Mouse (Mus musculus): ENCODE measurements at regions not wholly inside any gene's neighbourhood (a gene's known extent, or its start where the extent isn't known, plus 50 kb on each side); places are given as distances from the start of the nearest gene placed in this dataset.

DNA sequence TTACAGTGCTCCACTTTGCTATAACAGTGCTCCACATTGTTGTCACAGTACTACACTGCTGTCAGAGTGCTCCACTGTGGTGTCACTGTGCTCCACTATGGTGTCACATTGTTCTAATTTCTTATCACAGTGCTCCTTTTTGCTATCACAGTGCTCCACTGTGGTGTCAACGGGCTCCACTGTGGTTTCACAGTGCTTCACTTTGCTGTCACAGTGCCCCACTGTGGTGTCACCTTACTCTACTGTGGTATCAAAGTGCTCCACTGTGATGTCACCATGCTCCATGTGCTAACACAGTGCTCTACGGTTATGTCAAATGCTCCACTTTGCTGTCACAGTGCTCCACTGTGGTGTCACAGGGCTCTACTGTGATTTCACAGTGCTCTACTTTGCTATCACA, 72.6 kb upstream of the Trpm1 start:
- no peaks in the 10 kb centered on the region for H3K36me3 ChIP-seq (ENCODE audit: control insufficient read depth, insufficient read depth, low read length)
- no peaks in the 10 kb centered on the region for H3K4me1 ChIP-seq (ENCODE audit: control insufficient read depth, insufficient read depth, insufficient read length, low read length)
- H3K4me3 ChIP-seq (ENCODE audit: low read depth, low read length): no peak overlapping the region
- TF ChIP-seq POLR2A (IDR thresholded peaks at IDR 0.05; ENCODE audit: low read depth, low read length): no peak
- TF ChIP-seq CTCF (IDR thresholded peaks at IDR 0.05; ENCODE audit: extremely low read depth, insufficient read length, insufficient replicate concordance, low read depth, low read length): no peak
- 74% methylated on average over 2 of the region's 2 CpGs for WGBS
- H3K27ac ChIP-seq (ENCODE audit: insufficient read depth, low read depth, low read length): no peak overlapping the region
- H3K27me3 ChIP-seq (ENCODE audit: control insufficient read depth, insufficient read depth, low read length): no peaks in the 10 kb centered on the region

DNA sequence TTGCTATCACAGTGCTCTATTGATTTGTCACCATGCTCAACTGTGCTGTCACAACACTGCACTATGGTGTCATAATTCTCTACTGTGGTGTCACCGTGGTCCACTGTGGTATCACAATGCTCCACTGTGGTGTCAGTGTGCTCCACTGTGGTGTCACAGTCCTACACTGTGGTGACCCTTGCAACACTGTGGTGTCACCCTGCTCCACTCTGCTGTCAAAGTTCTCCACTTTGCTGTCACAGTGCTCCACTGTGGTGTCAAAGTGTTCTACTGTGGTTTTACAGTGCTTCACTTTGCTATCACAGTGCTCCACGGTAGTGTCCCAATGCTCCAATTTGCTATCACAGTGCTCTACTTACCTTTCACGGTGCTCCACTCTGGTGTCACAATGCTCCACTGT, 74.3 kb upstream of the Trpm1 start:
- whole genome bisulfite sequencing: 88% methylated on average over 3 of the region's 3 CpGs
- H3K36me3 ChIP-seq (ENCODE audit: control insufficient read depth, insufficient read depth, low read length): no peaks in the 10 kb centered on the region
- TF ChIP-seq CTCF (IDR thresholded peaks at IDR 0.05; ENCODE audit: extremely low read depth, insufficient read length, insufficient replicate concordance, low read depth, low read length) (no peak), POLR2A (IDR thresholded peaks at IDR 0.05; ENCODE audit: low read depth, low read length) (no peak)
- H3K4me3 ChIP-seq (ENCODE audit: low read depth, low read length): no peak overlapping the region
- no peak overlapping the region for H3K27ac ChIP-seq (ENCODE audit: insufficient read depth, low read depth, low read length)
- no peaks in the 10 kb centered on the region for H3K4me1 ChIP-seq (ENCODE audit: control insufficient read depth, insufficient read depth, insufficient read length, low read length)
- no peaks in the 10 kb centered on the region for H3K27me3 ChIP-seq (ENCODE audit: control insufficient read depth, insufficient read depth, low read length)

GRCm38 (mm10) chr7:64078646-64079045, 75.0 kb upstream of the Trpm1 start:
- no peak overlapping the region for H3K4me3 ChIP-seq (ENCODE audit: low read depth, low read length)
- no peak for TF ChIP-seq POLR2A (IDR thresholded peaks at IDR 0.05; ENCODE audit: low read depth, low read length)
- TF ChIP-seq CTCF (IDR thresholded peaks at IDR 0.05; ENCODE audit: extremely low read depth, insufficient read length, insufficient replicate concordance, low read depth, low read length): no peak
- WGBS: 83% methylated on average over 1 of the region's 1 CpGs
- no peaks in the 10 kb centered on the region for H3K4me1 ChIP-seq (ENCODE audit: control insufficient read depth, insufficient read depth, insufficient read length, low read length)
- no peaks in the 10 kb centered on the region for H3K27me3 ChIP-seq (ENCODE audit: control insufficient read depth, insufficient read depth, low read length)
- no peak overlapping the region for H3K27ac ChIP-seq (ENCODE audit: insufficient read depth, low read depth, low read length)
- H3K36me3 ChIP-seq (ENCODE audit: control insufficient read depth, insufficient read depth, low read length): no peaks in the 10 kb centered on the region

DNA sequence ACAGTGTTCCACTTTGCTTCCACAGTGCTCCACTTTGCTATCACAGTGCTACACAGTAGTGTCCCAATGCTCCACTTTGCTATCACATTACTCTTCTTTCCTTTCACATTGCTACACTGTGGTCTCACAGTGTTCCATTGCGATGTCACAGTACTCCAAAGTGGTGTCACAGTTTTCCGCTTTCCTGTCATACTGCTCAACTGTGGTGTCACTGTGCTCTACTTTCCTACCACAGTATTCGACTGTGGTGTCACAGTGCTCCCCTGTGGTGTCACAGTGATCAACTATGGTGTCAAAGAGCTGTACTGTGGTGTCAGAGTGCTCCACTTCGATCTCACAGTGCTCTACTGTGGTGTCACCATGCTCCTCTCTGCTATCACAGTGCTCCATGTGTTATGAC, 76.1 kb upstream of the Trpm1 start:
- Histone ChIP-seq H3K4me1 (ENCODE audit: control insufficient read depth, insufficient read depth, insufficient read length, low read length) (no peaks in the 10 kb centered on the region), H3K27me3 (ENCODE audit: control insufficient read depth, insufficient read depth, low read length) (no peaks in the 10 kb centered on the region), H3K27ac (ENCODE audit: insufficient read depth, low read depth, low read length) (no peak overlapping the region), H3K4me3 (ENCODE audit: low read depth, low read length) (no peak overlapping the region), H3K36me3 (ENCODE audit: control insufficient read depth, insufficient read depth, low read length) (no peaks in the 10 kb centered on the region)
- 57% methylated on average over 4 of the region's 4 CpGs for WGBS
- no peak for TF ChIP-seq CTCF (IDR thresholded peaks at IDR 0.05; ENCODE audit: extremely low read depth, insufficient read length, insufficient replicate concordance, low read depth, low read length)
- no peak for TF ChIP-seq POLR2A (IDR thresholded peaks at IDR 0.05; ENCODE audit: low read depth, low read length)

DNA sequence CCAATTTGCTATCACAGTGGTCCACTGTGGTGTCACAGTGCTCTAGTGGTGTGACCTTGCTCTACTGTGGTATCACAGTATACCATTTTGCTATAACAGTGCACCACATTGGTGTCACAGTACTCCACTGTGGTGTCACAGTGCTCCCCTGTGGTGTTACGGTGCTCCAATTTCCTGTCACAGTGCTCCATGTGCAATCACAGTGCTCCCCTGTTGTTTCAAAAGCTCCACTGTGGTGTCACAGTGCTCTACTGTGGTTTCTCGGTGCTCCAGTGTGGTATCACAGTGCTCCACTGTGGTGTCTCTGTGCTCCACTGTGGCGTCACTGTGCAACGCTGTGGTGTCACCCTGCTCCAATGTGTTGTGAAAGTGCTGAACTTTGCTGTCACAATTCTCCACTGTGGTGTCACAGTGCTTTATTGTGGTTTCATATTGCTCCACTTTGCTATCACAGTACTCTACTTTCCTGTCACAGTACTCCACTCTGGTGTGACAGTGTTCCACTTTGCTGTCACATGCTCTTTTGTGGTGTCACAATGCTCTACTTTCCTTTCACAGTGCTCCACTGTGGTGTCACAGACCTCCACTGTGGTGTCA, 76.8 kb upstream of the Trpm1 start:
- no peaks in the 10 kb centered on the region for H3K4me1 ChIP-seq (ENCODE audit: control insufficient read depth, insufficient read depth, insufficient read length, low read length)
- 86% methylated on average over 4 of the region's 4 CpGs for whole genome bisulfite sequencing
- no peak overlapping the region for H3K4me3 ChIP-seq (ENCODE audit: low read depth, low read length)
- H3K27me3 ChIP-seq (ENCODE audit: control insufficient read depth, insufficient read depth, low read length): no peaks in the 10 kb centered on the region
- H3K27ac ChIP-seq (ENCODE audit: insufficient read depth, low read depth, low read length): no peak overlapping the region
- TF ChIP-seq CTCF (IDR thresholded peaks at IDR 0.05; ENCODE audit: extremely low read depth, insufficient read length, insufficient replicate concordance, low read depth, low read length): no peak
- TF ChIP-seq POLR2A (IDR thresholded peaks at IDR 0.05; ENCODE audit: low read depth, low read length): no peak
- no peaks in the 10 kb centered on the region for H3K36me3 ChIP-seq (ENCODE audit: control insufficient read depth, insufficient read depth, low read length)

DNA sequence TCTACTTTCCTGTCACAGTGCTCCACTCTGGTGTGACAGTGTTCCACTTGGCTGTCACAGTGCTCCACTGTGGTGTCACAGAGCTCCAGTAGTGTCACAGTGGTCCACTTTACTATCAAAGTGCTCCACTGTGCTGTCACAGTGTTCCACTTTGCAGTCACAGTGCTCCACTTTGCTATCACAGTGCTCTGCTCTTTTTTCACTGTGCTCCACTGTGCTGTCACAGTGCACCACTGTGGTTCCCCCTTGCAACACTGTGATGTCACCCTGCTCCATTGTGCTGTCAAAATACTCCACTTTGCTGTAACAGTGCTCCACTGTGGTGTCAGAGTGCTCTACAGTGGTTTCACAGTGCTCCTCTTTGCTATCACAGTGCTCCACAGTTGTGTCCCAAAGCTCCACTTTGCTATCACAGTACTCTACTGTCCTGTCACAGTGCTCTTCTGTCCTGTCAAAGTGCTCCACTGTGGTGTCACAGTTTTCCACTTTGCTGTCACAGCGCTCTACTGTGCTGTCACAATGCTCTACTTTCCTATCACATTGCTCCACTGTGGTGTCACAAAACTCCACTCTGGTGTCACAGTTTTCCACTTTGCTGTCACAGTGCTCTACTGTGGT, 77.8 kb upstream of the Trpm1 start:
- H3K27me3 ChIP-seq (ENCODE audit: control insufficient read depth, insufficient read depth, low read length): no peaks in the 10 kb centered on the region
- H3K27ac ChIP-seq (ENCODE audit: insufficient read depth, low read depth, low read length): no peak overlapping the region
- TF ChIP-seq POLR2A (IDR thresholded peaks at IDR 0.05; ENCODE audit: low read depth, low read length) (no peak), CTCF (IDR thresholded peaks at IDR 0.05; ENCODE audit: extremely low read depth, insufficient read length, insufficient replicate concordance, low read depth, low read length) (no peak)
- H3K36me3 ChIP-seq (ENCODE audit: control insufficient read depth, insufficient read depth, low read length): no peaks in the 10 kb centered on the region
- WGBS: 94% methylated on average over 1 of the region's 1 CpGs
- no peak overlapping the region for H3K4me3 ChIP-seq (ENCODE audit: low read depth, low read length)
- no peaks in the 10 kb centered on the region for H3K4me1 ChIP-seq (ENCODE audit: control insufficient read depth, insufficient read depth, insufficient read length, low read length)

DNA sequence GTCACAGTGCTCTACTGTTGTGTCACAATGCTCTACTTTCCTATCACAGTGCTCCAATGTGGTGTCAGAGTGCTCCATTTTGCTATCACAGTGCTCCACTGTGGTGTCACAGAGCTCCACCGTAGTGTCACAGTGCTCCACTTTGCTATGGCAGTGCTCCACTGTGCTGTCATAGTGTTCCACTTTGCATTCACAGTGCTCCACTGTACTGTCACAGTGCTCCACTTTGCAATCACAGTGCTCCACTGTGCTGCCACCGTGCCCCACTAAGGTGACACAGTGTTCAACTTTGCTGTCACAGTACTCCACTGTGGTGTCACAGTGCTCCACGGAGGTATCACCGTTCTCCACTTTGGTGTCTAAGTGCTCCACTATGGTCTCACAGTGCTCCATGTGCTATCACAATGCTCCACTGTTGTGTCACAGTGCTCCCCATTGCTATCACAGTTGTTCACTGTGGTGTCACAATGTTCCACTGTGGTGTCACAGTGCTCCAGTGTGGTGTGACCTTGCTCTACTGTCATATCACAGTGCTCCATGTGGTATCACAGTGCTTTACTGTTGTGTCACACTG, 78.9 kb upstream of the Trpm1 start:
- 85% methylated on average over 4 of the region's 4 CpGs for WGBS
- Histone ChIP-seq H3K27me3 (ENCODE audit: control insufficient read depth, insufficient read depth, low read length) (no peaks in the 10 kb centered on the region), H3K27ac (ENCODE audit: insufficient read depth, low read depth, low read length) (no peak overlapping the region), H3K36me3 (ENCODE audit: control insufficient read depth, insufficient read depth, low read length) (no peaks in the 10 kb centered on the region), H3K4me3 (ENCODE audit: low read depth, low read length) (no peak overlapping the region), H3K4me1 (ENCODE audit: control insufficient read depth, insufficient read depth, insufficient read length, low read length) (no peaks in the 10 kb centered on the region)
- TF ChIP-seq POLR2A (IDR thresholded peaks at IDR 0.05; ENCODE audit: low read depth, low read length) (no peak), CTCF (IDR thresholded peaks at IDR 0.05; ENCODE audit: extremely low read depth, insufficient read length, insufficient replicate concordance, low read depth, low read length) (no peak)

Measured in small intestine, adult 2 months (tissue).